Mouse (Mus musculus): ENCODE measurements at regions not wholly inside any gene's neighbourhood (a gene's known extent, or its start where the extent isn't known, plus 50 kb on each side); places are given as distances from the start of the nearest gene placed in this dataset.

DNA sequence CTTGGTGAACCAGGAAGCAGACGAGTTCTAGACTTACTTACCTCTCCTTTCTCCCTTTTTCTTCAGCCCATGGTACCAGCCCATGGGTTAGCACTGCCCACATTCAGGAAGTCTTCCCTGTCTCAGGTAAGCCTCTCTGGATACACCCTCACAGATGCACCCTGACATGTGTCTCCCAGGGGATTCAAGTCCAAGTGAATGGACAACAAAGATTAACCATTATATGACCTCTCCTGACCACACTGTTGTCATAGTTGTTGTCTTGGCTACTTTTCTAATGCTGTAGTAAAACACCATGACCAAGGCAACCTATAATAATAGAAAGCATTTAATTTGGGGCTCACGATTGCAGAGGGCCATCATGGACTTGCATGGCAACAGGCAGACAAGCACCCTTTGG, 98.8 kb upstream of the Vash1 start:
- DNase-seq (ENCODE audit: low spot score in 2 of 2) = no peak
- intact Hi-C loops (cut with DNase I) = no loop called here

GRCm38 (mm10) chr12:86580132-86580718, 98.3 kb upstream of the Vash1 start:
- intact Hi-C loops (cut with DNase I) = no loop called here
- no peak for DNase-seq (ENCODE audit: low spot score in 2 of 2)

DNA sequence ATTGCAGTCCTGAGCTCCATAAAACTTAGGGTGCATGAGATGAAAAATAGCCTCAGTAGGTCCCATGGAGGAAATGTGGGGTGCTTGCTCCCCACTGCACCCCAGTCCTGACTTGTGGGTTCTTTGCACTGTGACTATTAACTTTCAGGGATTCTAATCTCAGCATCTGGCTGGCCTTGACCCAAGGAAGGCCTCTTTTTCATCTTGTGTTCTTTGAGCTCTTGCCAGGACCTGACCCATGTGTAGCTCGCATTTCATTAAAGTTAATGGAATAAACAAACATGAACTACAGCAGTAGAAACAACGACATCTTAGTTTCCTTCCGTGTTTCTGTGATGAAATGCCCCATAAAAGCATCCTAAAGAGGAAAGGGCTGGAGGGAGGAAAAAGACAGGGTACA, 96.4 kb upstream of the Vash1 start:
- intact Hi-C loops (cut with DNase I) = no loop called here
- no peak for DNase-seq (ENCODE audit: low spot score in 2 of 2)

GRCm38 (mm10) chr12:86588010-86588409, 90.5 kb upstream of the Vash1 start:
- peak in 1 of 2 experiments; percentile 3 for DNase-seq (ENCODE audit: low spot score in 2 of 2)
- intact Hi-C loops (cut with DNase I) = no loop called here

DNA sequence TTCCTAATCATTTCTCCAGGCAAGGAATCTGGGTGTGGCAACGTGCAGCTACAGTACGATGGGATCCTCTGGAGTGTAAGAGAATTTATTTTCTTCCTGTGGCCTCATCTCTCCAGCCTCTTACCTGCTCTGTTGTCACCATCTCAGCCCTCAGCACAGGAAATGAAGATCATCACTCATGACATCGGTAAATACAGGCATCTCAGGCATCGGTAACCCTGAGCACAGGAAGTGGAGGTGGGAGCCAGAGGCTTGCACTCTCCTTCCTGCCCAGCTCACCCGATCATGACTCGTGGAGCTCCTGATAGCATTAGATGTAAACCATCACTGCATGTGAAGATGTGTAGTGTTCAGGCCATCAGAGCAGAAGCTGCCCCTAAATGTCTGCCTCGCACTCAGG, 86.0 kb upstream of the Vash1 start:
- DNase-seq (ENCODE audit: low spot score in 2 of 2) = no peak
- intact Hi-C loops (cut with DNase I) = no loop called here

- intact Hi-C loops (cut with DNase I) = no loop called here
- no peak for DNase-seq (ENCODE audit: low spot score in 2 of 2)
These were observed 83.9 kb upstream of the Vash1 start for GRCm38 (mm10) chr12:86594647-86595046.

DNA sequence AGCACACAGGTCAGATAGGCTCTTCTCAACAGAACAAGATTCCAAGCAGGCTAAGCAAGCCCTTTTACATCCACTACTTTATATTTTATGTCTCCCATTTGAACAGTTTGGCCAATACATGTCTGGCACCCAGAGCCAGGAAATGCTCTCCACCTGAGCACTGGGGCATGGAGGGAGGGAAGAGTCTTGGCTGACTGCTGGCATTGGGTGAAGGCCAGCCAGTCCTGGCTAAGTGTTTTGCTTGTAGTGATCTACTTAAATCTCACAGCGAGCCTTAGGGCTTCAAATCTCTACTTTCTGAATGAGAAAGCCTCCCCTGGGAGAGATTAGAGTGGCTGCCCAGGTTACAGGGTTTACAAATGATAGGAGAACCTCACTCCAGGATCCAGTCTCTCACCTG, 78.5 kb upstream of the Vash1 start:
- DNase-seq (ENCODE audit: low spot score in 2 of 2) = no peak
- intact Hi-C loops (cut with DNase I) = loop anchor here (10.0 kb wide), 1 partner anchor 145 kb away; no protein-coding TSS in a partner anchor

DNA sequence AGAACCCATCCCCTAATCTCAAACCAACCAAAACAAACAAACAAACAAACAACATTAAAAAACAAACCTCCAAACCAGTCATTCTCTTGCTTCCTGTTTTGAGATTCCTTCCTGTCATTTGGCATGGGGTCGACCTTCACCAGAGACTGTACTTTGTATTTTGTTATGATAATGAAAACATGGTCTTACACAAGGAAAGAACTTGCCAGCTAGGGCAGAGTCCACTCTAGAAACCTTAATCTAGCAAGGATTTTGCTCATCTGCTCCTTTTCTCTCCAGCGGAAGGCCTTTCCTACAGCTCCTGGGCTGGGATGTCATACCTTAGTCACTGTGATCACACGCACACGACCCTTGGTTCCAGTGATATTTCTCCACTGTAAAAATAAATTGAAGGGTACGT, 75.0 kb upstream of the Vash1 start:
- no peak for DNase-seq (ENCODE audit: low spot score in 2 of 2)
- intact Hi-C loops (cut with DNase I) = loop anchor here (10.0 kb wide), 1 partner anchor 149 kb away; no protein-coding TSS in a partner anchor

DNA sequence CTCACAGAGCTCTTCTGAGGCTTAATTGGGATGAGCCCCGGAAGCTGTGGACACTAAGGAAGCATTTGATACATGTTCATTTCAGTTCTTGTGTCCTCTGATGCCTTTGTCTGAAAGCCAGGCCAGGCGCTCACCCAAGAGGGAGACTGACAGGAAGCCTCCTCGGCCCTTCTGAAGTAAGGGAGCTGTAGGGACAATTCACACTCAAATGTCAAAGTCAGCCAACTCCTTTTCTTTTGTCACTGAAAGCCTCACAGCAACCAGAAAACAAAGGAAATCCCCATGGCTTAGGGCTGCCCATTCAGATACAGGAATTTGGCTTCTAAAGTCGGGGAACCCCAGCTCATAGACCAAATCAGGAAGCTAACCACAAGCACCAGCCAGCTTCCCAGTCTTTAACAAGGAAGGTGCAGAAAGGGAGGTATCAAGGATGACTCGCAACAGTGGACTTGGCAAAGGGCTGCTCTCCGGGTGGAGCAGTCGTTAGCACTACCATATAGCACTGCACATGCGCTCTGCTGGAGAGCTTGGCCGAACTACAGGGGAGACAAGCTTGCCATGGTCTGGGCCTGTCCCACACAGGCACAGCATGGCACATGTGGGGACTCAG, 66.0 kb upstream of the Vash1 start:
- intact Hi-C loops (cut with DNase I) = loop anchor here (5.0 to 10.0 kb wide), 2 partner anchors 180 to 278 kb away; no protein-coding TSS in a partner anchor
- DNase-seq (ENCODE audit: low spot score in 2 of 2) = no peak

- intact Hi-C loops (cut with DNase I) = loop anchor here (2.0 to 10.0 kb wide), 3 partner anchors 182 to 481 kb away; no protein-coding TSS in a partner anchor
These were observed 64.3 kb upstream of the Vash1 start for GRCm38 (mm10) chr12:86614156-86614555.

GRCm38 (mm10) chr12:86616327-86616726, 62.2 kb upstream of the Vash1 start:
- intact Hi-C loops (cut with DNase I) = loop anchor here (10.0 kb wide), 1 partner anchor 282 kb away; no protein-coding TSS in a partner anchor
- DNase-seq (ENCODE audit: low spot score in 2 of 2) = no peak

More at GRCm38 (mm10) chr12:86614156-86614555, 64.3 kb upstream of the Vash1 start:
- peak; percentile 39 to 61 for DNase-seq (ENCODE audit: low spot score in 2 of 2)

GRCm38 (mm10) chr12:86624195-86624594, 54.3 kb upstream of the Vash1 start:
- intact Hi-C loops (cut with DNase I) = no loop called here

GRCm38 (mm10) chr12:86626684-86627083, 51.8 kb upstream of the Vash1 start:
- DNase-seq (ENCODE audit: low spot score in 2 of 2) = no peak
- intact Hi-C loops (cut with DNase I) = no loop called here

More at GRCm38 (mm10) chr12:86624195-86624594, 54.3 kb upstream of the Vash1 start:
- DNase-seq (ENCODE audit: low spot score in 2 of 2) = no peak

GRCm38 (mm10) chr12:86628050-86628782, 50.3 kb upstream of the Vash1 start:
- DNase-seq (ENCODE audit: low spot score in 2 of 2) = no peak
- intact Hi-C loops (cut with DNase I) = no loop called here

All from left cerebral cortex, postnatal 25 days (tissue).